Mouse (Mus musculus) liver, embryonic 14.5 days (tissue): Measurements from ENCODE around the gene Olfr1143.

ENCODE experiments used
- CTCF ChIP-seq: IDR thresholded peaks from 2 replicates; pipeline ENCODE4 v1.5.1; 2016; ENCODE audit warnings: antibody characterized with exemption, low read depth, control low read depth
- EP300 ChIP-seq: IDR thresholded peaks from 2 replicates; pipeline ENCODE4 v1.6.1; 2016; ENCODE audit warnings: antibody characterized with exemption, low read depth

GRCm38 (mm10) chr2:87830233-87830632 is 29.8 kb downstream of the Olfr1143 start, which contains the start of gene Olfr1148:
- TF ChIP-seq CTCF = no peak
- TF ChIP-seq EP300 = no peak
